Mouse (Mus musculus): Measurements from ENCODE around the gene Fcgr2b. TPM values are rescaled to one million over a fixed set of nuclear protein-coding genes. Genes with fewer than 3 reads are reported as not detected.

Gene Fcgr2b
- polyA plus RNA-seq, 2 experiments = 3.3 to 3.4 TPM

DNA sequence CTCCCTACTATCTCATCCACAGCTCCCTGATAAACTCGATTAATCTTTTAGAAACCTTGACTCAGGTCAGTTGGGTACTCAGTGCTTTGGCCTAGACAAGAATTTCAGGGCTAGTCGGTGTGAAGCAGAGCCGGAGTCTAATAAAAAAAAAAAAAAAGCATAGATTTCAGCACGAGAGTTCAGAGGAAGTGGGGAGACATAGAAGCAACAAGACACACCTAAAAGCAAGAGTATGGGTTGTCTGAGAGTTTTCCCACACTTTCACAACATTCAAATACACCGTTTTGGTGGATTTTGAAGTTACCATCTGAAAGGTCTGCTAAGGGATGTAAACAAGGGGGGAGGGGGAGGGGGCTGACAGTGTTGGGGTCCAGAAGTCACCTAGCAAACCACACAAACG, 28.7 kb upstream of the Fcgr2b start:
- TF ChIP-seq CTCF (IDR thresholded peaks at IDR 0.05; ENCODE audit: low read depth) (no peak), EP300 (IDR thresholded peaks at IDR 0.05; ENCODE audit: low read depth) (no peak)
- WGBS (ENCODE audit: insufficient replicate concordance) = 44% methylated on average over 6 of the region's 6 CpGs
- no peaks in the 10 kb centered on the region for H3K4me1 ChIP-seq (replicated peaks; ENCODE audit: control insufficient read depth in 2 of 2, insufficient read depth in 2 of 2, low read length in 1 of 2)
- DNase-seq (ENCODE audit: low read depth in 3 of 3, low spot score in 3 of 3) = no peak
- no peak for ATAC-seq (ENCODE audit: insufficient read depth)
- no peak overlapping the region for H3K4me3 ChIP-seq (ENCODE audit: insufficient read depth in 1 of 2, low read depth in 2 of 2, low read length in 2 of 2)
- H3K9ac ChIP-seq (replicated peaks) = no peak overlapping the region
- no peak overlapping the region for H3K27ac ChIP-seq
- no peaks in the 10 kb centered on the region for H3K36me3 ChIP-seq (replicated peaks; ENCODE audit: control insufficient read depth, insufficient read depth, low read depth)
- H3K9me3 ChIP-seq (ENCODE audit: control insufficient read depth, low read length) = no peaks in the 10 kb centered on the region; the same call in 1 of the 2 replicates
- H3K27me3 ChIP-seq (ENCODE audit: control insufficient read depth, insufficient read depth, low read length) = no peaks in the 10 kb centered on the region
- no peak overlapping the region for H3K4me2 ChIP-seq (ENCODE audit: low read depth)

DNA sequence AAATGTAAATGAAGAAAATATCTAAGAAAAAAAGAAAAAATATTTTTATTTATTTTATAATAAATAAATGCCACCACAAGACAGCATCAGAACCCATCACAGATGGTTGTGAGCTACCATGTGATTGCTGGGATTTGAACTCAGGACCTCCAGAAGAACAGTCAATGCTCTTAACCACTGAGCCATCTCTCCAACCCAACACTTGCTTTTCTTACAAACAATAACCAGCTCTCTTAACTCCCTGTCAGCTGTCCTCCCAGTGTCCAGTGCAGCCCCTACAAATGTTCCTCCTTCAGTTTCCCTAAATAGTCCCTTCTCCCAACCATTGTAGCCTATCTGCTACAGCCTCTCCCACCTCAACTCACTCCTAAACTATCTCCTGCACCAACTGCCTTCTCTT, 23.5 kb upstream of the Fcgr2b start:
- no peak for DNase-seq (ENCODE audit: low read depth in 3 of 3, low spot score in 3 of 3)
- no peak for ATAC-seq (ENCODE audit: insufficient read depth)
- Histone ChIP-seq H3K4me1 (replicated peaks; ENCODE audit: control insufficient read depth in 2 of 2, insufficient read depth in 2 of 2, low read length in 1 of 2) (no peaks in the 10 kb centered on the region), H3K36me3 (replicated peaks; ENCODE audit: control insufficient read depth, insufficient read depth, low read depth) (no peaks in the 10 kb centered on the region), H3K4me3 (ENCODE audit: insufficient read depth in 1 of 2, low read depth in 2 of 2, low read length in 2 of 2) (no peak overlapping the region), H3K27ac (no peak overlapping the region), H3K4me2 (ENCODE audit: low read depth) (no peak overlapping the region), H3K9ac (replicated peaks) (no peak overlapping the region), H3K27me3 (ENCODE audit: control insufficient read depth, insufficient read depth, low read length) (no peaks in the 10 kb centered on the region), H3K9me3 (ENCODE audit: control insufficient read depth, low read length) (no peaks in the 10 kb centered on the region)
- TF ChIP-seq CTCF (IDR thresholded peaks at IDR 0.05; ENCODE audit: low read depth) (no peak), EP300 (IDR thresholded peaks at IDR 0.05; ENCODE audit: low read depth) (no peak)

DNA sequence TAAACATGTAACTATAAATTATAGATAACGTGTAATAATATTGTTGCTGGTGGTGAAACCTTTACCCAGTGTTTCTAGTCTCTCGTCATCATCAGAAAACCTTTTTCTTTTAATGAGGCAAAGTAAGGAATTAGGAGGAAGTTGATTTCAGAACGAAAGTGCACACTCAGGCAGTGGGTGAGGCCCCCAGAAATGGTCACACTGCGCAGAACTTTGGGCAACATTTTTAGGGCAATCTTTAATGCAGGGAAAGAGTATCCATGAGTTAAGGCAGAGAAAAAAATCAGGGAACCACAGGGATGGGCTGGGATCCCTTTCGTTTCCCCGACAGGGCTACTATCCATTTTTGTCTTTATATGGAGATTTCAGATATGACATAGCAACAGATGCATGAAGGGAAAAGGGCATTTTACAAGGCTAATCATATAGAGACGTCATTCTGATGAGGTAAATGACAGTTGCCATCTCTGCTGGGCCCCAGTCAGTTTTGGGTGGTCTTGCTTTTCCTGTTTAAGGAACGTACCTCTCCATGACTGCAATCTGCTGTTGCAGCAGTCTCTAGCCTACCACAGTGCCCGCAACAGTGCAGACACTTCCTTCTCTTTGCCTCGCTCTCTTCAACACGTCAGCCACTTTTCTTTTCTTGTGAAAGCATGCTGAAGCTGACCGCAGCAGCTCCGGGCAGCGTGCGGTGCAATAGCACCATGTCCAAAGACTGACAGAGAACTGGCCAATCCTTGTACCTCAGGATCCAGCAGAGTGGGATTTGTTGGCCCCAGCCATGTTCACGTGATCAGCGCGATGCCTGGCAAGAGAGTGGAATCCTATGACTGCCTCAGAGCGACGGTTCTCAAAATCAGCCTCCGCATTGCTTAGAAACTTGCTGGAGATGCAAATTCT, 21.7 kb upstream of the Fcgr2b start:
- Histone ChIP-seq H3K9me3 (ENCODE audit: control insufficient read depth, low read length) (no peaks in the 10 kb centered on the region), H3K4me2 (ENCODE audit: low read depth) (peak overlapping the region; percentile 40), H3K36me3 (replicated peaks; ENCODE audit: control insufficient read depth, insufficient read depth, low read depth) (no peaks in the 10 kb centered on the region), H3K4me3 (ENCODE audit: insufficient read depth in 1 of 2, low read depth in 2 of 2, low read length in 2 of 2) (peak overlapping the region in 1 of 2 experiments; percentile 37; a peak in 2 of 4 replicates), H3K27ac (no peak overlapping the region), H3K27me3 (ENCODE audit: control insufficient read depth, insufficient read depth, low read length) (no peaks in the 10 kb centered on the region), H3K4me1 (replicated peaks; ENCODE audit: control insufficient read depth in 2 of 2, insufficient read depth in 2 of 2, low read length in 1 of 2) (no peaks in the 10 kb centered on the region), H3K9ac (replicated peaks) (no peak overlapping the region)
- WGBS (ENCODE audit: insufficient replicate concordance) = 19% methylated on average over 21 of the region's 21 CpGs
- peak in 1 of 3 experiments; percentile 17 for DNase-seq (ENCODE audit: low read depth in 3 of 3, low spot score in 3 of 3)
- TF ChIP-seq EP300 (IDR thresholded peaks at IDR 0.05; ENCODE audit: low read depth) (no peak), CTCF (IDR thresholded peaks at IDR 0.05; ENCODE audit: low read depth) (no peak)
- ATAC-seq (ENCODE audit: insufficient read depth) = peak; percentile 50; the same call in 1 of the 2 replicates

- Histone ChIP-seq H3K4me2 (ENCODE audit: low read depth) (no peak overlapping the region), H3K9me3 (ENCODE audit: control insufficient read depth, low read length) (no peaks in the 10 kb centered on the region), H3K27ac (no peak overlapping the region), H3K27me3 (ENCODE audit: control insufficient read depth, insufficient read depth, low read length) (no peaks in the 10 kb centered on the region), H3K36me3 (replicated peaks; ENCODE audit: control insufficient read depth, insufficient read depth, low read depth) (no peaks in the 10 kb centered on the region), H3K9ac (replicated peaks) (no peak overlapping the region), H3K4me3 (ENCODE audit: insufficient read depth in 1 of 2, low read depth in 2 of 2, low read length in 2 of 2) (no peak overlapping the region), H3K4me1 (replicated peaks; ENCODE audit: control insufficient read depth in 2 of 2, insufficient read depth in 2 of 2, low read length in 1 of 2) (no peaks in the 10 kb centered on the region)
- DNase-seq (ENCODE audit: low read depth in 3 of 3, low spot score in 3 of 3) (peak in 1 of 3 experiments; percentile 31), ATAC-seq (ENCODE audit: insufficient read depth) (no peak)
- WGBS (ENCODE audit: insufficient replicate concordance) = 16% methylated on average over 3 of the region's 3 CpGs
- TF ChIP-seq EP300 (IDR thresholded peaks at IDR 0.05; ENCODE audit: low read depth) (no peak), CTCF (IDR thresholded peaks at IDR 0.05; ENCODE audit: low read depth) (peak; percentile 77)
Observed at GRCm38 (mm10) chr1:170996753-170997152, 20.4 kb upstream of the Fcgr2b start.

- no peaks in the 10 kb centered on the region for H3K36me3 ChIP-seq (replicated peaks; ENCODE audit: control insufficient read depth, insufficient read depth, low read depth)
- no peaks in the 10 kb centered on the region for H3K4me1 ChIP-seq (replicated peaks; ENCODE audit: control insufficient read depth in 2 of 2, insufficient read depth in 2 of 2, low read length in 1 of 2)
- 45% methylated on average over 3 of the region's 3 CpGs for WGBS (ENCODE audit: insufficient replicate concordance)
- TF ChIP-seq EP300 (IDR thresholded peaks at IDR 0.05; ENCODE audit: low read depth) = no peak
- TF ChIP-seq CTCF (IDR thresholded peaks at IDR 0.05; ENCODE audit: low read depth) = no peak
- DNase-seq (ENCODE audit: low read depth in 3 of 3, low spot score in 3 of 3) (no peak), ATAC-seq (ENCODE audit: insufficient read depth) (no peak)
- no peaks in the 10 kb centered on the region for H3K9me3 ChIP-seq (ENCODE audit: control insufficient read depth, low read length)
- H3K27me3 ChIP-seq (ENCODE audit: control insufficient read depth, insufficient read depth, low read length) = no peaks in the 10 kb centered on the region
- H3K4me3 ChIP-seq (ENCODE audit: insufficient read depth in 1 of 2, low read depth in 2 of 2, low read length in 2 of 2) = no peak overlapping the region
- H3K4me2 ChIP-seq (ENCODE audit: low read depth) = no peak overlapping the region
- no peak overlapping the region for H3K27ac ChIP-seq
- no peak overlapping the region for H3K9ac ChIP-seq (replicated peaks)
Observed at GRCm38 (mm10) chr1:170996034-170996433, 19.7 kb upstream of the Fcgr2b start.
